Mouse (Mus musculus): ENCODE measurements around the gene Npc1l1. TPM values are rescaled to one million over a fixed set of nuclear protein-coding genes. Genes with fewer than 3 reads are reported as not detected.

The Npc1l1 gene
- polyA plus RNA-seq, 1 experiment from 2014 or later = not detected

DNA sequence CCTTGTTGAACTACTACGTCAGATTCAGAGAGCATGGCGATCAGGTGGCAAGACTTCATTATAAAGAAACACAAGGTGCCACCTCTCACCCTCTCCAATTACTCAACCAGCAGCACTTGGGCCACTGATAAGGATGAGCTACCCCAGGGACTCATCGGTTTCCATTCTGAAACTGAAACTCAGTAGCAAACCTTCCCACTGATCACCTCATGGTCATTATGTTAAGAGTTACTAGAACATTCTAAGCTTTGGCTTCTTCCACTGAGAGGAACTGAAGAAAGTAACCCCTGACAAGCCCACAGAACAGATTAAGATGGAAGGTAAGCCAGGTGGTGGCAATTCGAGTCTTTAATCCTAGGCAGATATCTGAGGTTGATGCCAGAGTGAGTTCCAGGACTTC, 31.5 kb downstream of the Npc1l1 start:
- Histone ChIP-seq H3K27ac (ENCODE audit: low read depth, low read length) (no peak overlapping the region), H3K9ac (ENCODE audit: low read depth, low read length) (no peak overlapping the region), H3K4me3 (ENCODE audit: low read depth, low read length) (peak overlapping the region; percentile 76; the same call in 1 of the 2 replicates), H3K9me3 (ENCODE audit: control insufficient read depth, low read length) (no peaks in the 10 kb centered on the region), H3K36me3 (ENCODE audit: control insufficient read depth, insufficient read depth, low read length) (no peaks in the 10 kb centered on the region), H3K4me1 (replicated peaks; ENCODE audit: control insufficient read depth, insufficient read depth, low read length) (peaks cover 2% of the 10 kb centered on the region; the same call in 1 of the 2 replicates), H3K27me3 (ENCODE audit: control insufficient read depth, insufficient read depth, low read length) (no peaks in the 10 kb centered on the region), H3K4me2 (replicated peaks; ENCODE audit: low read depth, low read length) (peak overlapping the region; percentile 96)
- 94% methylated on average over 4 of the region's 4 CpGs for WGBS
- DNase-seq (ENCODE audit: low spot score) (no peak), ATAC-seq (ENCODE audit: low FRiP score) (no peak)

DNA sequence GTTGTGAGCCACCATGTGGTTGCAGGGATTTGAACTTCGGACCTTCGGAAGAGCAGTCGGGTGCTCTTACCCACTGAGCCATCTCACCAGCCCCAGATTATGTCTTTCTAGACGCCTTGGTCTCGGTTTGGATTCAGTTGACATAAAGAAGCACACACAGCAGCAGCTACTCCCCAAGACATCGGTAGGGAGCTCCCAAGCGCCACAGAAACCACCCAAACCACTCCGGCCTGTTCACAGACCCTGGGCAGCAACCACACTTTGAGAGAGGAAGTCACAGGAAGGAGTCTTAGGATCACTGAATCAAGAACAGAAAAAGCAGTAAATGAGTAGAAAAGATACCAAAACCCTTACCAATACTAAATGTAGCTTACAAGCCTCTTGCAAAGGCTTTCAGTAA, 33.2 kb downstream of the Npc1l1 start:
- H3K4me3 ChIP-seq (ENCODE audit: low read depth, low read length) = no peak overlapping the region
- 90% methylated on average over 8 of the region's 8 CpGs for WGBS
- H3K4me1 ChIP-seq (replicated peaks; ENCODE audit: control insufficient read depth, insufficient read depth, low read length) = peaks cover 2% of the 10 kb centered on the region; the same call in 1 of the 2 replicates
- H3K9me3 ChIP-seq (ENCODE audit: control insufficient read depth, low read length) = no peaks in the 10 kb centered on the region
- no peak overlapping the region for H3K27ac ChIP-seq (ENCODE audit: low read depth, low read length)
- 0 out of 2 replicates have a peak, but pooled peaks cover 3% of the 10 kb centered on the region for H3K36me3 ChIP-seq (ENCODE audit: control insufficient read depth, insufficient read depth, low read length)
- no peaks in the 10 kb centered on the region for H3K27me3 ChIP-seq (ENCODE audit: control insufficient read depth, insufficient read depth, low read length)
- DNase-seq (ENCODE audit: low spot score) (no peak), ATAC-seq (ENCODE audit: low FRiP score) (no peak)
- no peak overlapping the region for H3K9ac ChIP-seq (ENCODE audit: low read depth, low read length)
- H3K4me2 ChIP-seq (replicated peaks; ENCODE audit: low read depth, low read length) = no peak overlapping the region

DNA sequence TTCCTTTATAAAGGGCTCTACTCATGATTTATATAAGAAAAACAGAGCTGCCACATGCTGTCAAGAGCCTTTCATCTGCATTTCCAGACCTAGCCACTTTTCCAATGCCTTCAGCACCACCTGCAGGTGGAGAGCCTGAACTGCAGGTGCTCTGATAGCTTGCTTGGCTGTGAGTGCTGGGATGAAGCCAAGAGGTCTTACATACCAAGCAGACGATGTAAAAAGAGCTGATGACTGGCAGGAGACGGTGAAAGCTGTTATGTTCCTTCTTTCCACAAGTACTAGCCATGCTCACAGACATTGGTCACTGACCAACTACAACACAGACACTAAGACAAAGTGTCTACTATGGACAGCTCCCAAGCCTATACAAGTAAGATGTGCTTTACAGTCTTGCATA, 42.1 kb downstream of the Npc1l1 start:
- H3K4me3 ChIP-seq (ENCODE audit: low read depth, low read length) = no peak overlapping the region
- no peaks in the 10 kb centered on the region for H3K4me1 ChIP-seq (replicated peaks; ENCODE audit: control insufficient read depth, insufficient read depth, low read length)
- no peaks in the 10 kb centered on the region for H3K9me3 ChIP-seq (ENCODE audit: control insufficient read depth, low read length)
- no peak overlapping the region for H3K4me2 ChIP-seq (replicated peaks; ENCODE audit: low read depth, low read length)
- 12% methylated on average over 2 of the region's 2 CpGs for WGBS
- H3K9ac ChIP-seq (ENCODE audit: low read depth, low read length) = no peak overlapping the region
- H3K27ac ChIP-seq (ENCODE audit: low read depth, low read length) = no peak overlapping the region
- 0 out of 2 replicates have a peak, but pooled peaks have one; percentile 47 for ATAC-seq (ENCODE audit: low FRiP score)
- H3K27me3 ChIP-seq (ENCODE audit: control insufficient read depth, insufficient read depth, low read length) = no peaks in the 10 kb centered on the region
- DNase-seq (ENCODE audit: low spot score) = peak; percentile 92
- H3K36me3 ChIP-seq (ENCODE audit: control insufficient read depth, insufficient read depth, low read length) = 0 out of 2 replicates have a peak, but pooled peaks cover under 1% of the 10 kb centered on the region

DNA sequence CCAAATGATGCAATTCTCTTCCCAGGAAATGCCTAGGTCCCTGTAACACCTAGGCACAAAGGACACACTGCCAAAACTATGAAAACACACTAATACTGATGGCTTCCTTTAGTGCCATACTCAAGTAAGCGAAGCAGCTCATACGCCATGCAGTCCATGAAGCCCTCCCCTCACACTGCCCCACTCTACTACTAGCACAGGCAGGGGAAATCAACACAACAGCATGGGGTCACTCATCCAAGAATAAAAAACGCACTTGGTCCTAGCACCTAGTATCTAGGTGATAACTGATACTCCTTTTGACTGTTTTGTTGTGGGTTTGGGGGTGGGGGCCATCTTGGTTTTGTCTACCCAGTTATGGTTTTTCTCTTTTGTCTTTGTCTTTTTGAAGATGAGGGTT, 42.5 kb downstream of the Npc1l1 start:
- DNase-seq (ENCODE audit: low spot score) (no peak), ATAC-seq (ENCODE audit: low FRiP score) (no peak)
- H3K27ac ChIP-seq (ENCODE audit: low read depth, low read length) = no peak overlapping the region
- no peak overlapping the region for H3K4me3 ChIP-seq (ENCODE audit: low read depth, low read length)
- H3K36me3 ChIP-seq (ENCODE audit: control insufficient read depth, insufficient read depth, low read length) = no peaks in the 10 kb centered on the region
- no peak overlapping the region for H3K9ac ChIP-seq (ENCODE audit: low read depth, low read length)
- no peak overlapping the region for H3K4me2 ChIP-seq (replicated peaks; ENCODE audit: low read depth, low read length)
- WGBS = 89% methylated on average over 3 of the region's 3 CpGs
- H3K9me3 ChIP-seq (ENCODE audit: control insufficient read depth, low read length) = no peaks in the 10 kb centered on the region
- H3K27me3 ChIP-seq (ENCODE audit: control insufficient read depth, insufficient read depth, low read length) = no peaks in the 10 kb centered on the region
- no peaks in the 10 kb centered on the region for H3K4me1 ChIP-seq (replicated peaks; ENCODE audit: control insufficient read depth, insufficient read depth, low read length)

DNA sequence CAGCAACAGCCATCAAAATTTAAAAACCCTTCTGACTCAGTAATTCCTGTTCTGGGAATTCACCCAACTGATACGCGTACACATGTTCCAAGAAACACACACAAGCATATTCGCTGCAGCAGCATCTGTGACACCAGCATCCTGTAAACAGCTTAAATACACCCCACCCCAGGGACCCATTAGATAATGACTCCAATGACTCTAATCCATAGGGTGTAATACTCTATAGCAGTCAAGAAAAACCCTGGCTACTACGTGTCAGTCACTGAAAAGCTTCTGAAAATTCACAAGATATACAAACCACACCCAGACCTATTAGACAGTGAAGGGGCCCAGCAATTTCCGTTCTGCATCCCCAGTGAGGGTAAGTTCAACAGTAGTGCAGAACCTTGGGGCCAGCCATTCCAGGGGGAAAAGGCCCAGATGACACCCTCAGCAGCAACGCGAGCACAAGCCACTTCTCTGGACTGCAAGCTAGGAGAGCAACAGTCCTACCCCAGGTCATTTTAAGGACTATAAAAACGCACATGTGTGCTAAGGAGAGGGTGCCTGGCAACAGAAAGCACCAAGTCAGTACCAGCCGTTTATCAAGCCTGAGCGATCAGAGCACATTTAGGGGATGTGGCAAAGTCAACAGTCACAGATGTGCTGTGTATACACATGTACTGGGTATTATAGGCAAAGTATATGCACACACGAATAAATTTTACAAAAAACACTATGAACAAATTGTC, 45.6 kb downstream of the Npc1l1 start:
- Histone ChIP-seq H3K27ac (ENCODE audit: low read depth, low read length) (no peak overlapping the region), H3K4me2 (replicated peaks; ENCODE audit: low read depth, low read length) (no peak overlapping the region), H3K4me3 (ENCODE audit: low read depth, low read length) (no peak overlapping the region), H3K4me1 (replicated peaks; ENCODE audit: control insufficient read depth, insufficient read depth, low read length) (0 out of 2 replicates have a peak, but pooled peaks cover 2% of the 10 kb centered on the region), H3K27me3 (ENCODE audit: control insufficient read depth, insufficient read depth, low read length) (no peaks in the 10 kb centered on the region), H3K9me3 (ENCODE audit: control insufficient read depth, low read length) (no peaks in the 10 kb centered on the region), H3K9ac (ENCODE audit: low read depth, low read length) (no peak overlapping the region), H3K36me3 (ENCODE audit: control insufficient read depth, insufficient read depth, low read length) (no peaks in the 10 kb centered on the region)
- 83% methylated on average over 11 of the region's 11 CpGs for WGBS
- DNase-seq (ENCODE audit: low spot score) (no peak), ATAC-seq (ENCODE audit: low FRiP score) (no peak)

DNA sequence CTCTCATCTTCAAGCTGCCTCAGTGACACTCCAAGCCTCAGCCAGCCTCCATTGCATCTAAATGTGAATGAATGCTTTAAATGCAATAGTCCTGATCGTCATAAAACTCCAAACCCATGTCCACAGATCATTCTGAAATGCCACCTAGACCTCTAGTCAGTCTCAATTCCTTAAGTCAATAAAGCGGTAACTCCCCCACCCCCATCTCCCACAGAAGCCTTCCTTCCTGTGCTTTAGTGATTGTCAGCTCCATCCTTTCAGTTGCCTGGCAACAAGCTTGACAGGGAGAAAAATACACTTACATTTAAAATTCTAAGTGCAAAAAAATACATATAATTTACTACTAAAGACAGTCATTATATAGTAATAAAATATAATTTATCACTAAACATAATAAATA, 46.7 kb downstream of the Npc1l1 start:
- no peak for DNase-seq (ENCODE audit: low spot score)
- Histone ChIP-seq H3K4me1 (replicated peaks; ENCODE audit: control insufficient read depth, insufficient read depth, low read length) (peaks cover 7% of the 10 kb centered on the region; the same call in 1 of the 2 replicates), H3K4me2 (replicated peaks; ENCODE audit: low read depth, low read length) (no peak overlapping the region), H3K36me3 (ENCODE audit: control insufficient read depth, insufficient read depth, low read length) (no peaks in the 10 kb centered on the region), H3K9me3 (ENCODE audit: control insufficient read depth, low read length) (no peaks in the 10 kb centered on the region), H3K27ac (ENCODE audit: low read depth, low read length) (no peak overlapping the region), H3K9ac (ENCODE audit: low read depth, low read length) (no peak overlapping the region), H3K27me3 (ENCODE audit: control insufficient read depth, insufficient read depth, low read length) (no peaks in the 10 kb centered on the region), H3K4me3 (ENCODE audit: low read depth, low read length) (no peak overlapping the region)
- ATAC-seq (ENCODE audit: low FRiP score) = no peak
- WGBS = 74% methylated on average over 2 of the region's 2 CpGs

DNA sequence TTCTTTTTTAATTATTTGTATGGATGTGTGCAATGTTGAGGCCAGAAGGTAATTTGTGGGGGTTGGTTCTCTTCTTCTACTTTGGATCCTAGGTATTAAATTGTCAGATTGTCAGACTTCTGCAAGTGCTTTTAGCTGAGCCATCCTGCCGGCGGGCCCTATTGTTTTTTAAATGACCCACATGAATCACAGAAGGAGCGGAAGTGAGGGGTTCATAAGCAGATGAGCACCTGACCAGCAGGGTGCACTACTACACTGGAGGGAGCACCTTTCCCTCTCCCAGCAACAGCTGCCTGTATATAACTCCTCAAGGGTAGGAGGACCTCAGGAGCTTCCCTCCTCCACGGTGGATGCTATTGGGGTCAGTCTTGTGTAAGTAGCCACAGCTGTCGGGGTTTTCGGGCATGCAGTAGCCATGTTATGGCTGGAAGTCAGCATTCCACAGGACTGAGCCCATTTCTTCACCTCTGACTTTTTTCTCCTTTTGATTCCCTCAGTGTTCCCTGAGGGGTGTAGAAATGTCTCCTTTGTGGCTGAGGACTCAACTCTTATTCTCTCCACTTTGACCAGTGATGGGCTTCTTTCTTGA, 49.0 kb downstream of the Npc1l1 start:
- H3K36me3 ChIP-seq (ENCODE audit: control insufficient read depth, insufficient read depth, low read length) = no peaks in the 10 kb centered on the region
- DNase-seq (ENCODE audit: low spot score) = no peak
- ATAC-seq (ENCODE audit: low FRiP score) = no peak
- H3K9me3 ChIP-seq (ENCODE audit: control insufficient read depth, low read length) = no peaks in the 10 kb centered on the region
- H3K27ac ChIP-seq (ENCODE audit: low read depth, low read length) = no peak overlapping the region
- H3K4me1 ChIP-seq (replicated peaks; ENCODE audit: control insufficient read depth, insufficient read depth, low read length) = peaks cover 7% of the 10 kb centered on the region; the same call in 1 of the 2 replicates
- no peak overlapping the region for H3K4me2 ChIP-seq (replicated peaks; ENCODE audit: low read depth, low read length)
- H3K4me3 ChIP-seq (ENCODE audit: low read depth, low read length) = no peak overlapping the region
- no peaks in the 10 kb centered on the region for H3K27me3 ChIP-seq (ENCODE audit: control insufficient read depth, insufficient read depth, low read length)
- 47% methylated on average over 6 of the region's 6 CpGs for WGBS
- no peak overlapping the region for H3K9ac ChIP-seq (ENCODE audit: low read depth, low read length)

DNA sequence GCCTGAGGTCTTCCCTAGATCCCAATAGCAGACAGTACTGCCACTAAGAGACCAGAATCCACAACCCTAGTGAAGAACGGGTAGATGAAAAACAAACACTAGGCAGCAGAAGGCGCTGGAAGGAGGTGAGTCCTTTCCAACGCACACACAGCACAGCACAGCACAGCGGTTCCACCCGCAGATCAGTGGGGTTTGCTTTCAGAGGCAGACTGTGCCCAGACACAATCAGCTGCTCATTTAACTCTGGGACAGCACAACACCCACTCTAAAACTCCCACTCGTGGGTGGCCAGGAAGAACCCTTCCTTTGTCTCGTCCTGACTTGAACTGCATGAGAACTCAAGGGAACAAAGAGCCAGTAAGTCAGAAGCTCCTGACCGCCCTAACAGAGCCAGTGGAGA, 50.7 kb downstream of the Npc1l1 start:
- Histone ChIP-seq H3K4me3 (ENCODE audit: low read depth, low read length) (no peak overlapping the region), H3K27me3 (ENCODE audit: control insufficient read depth, insufficient read depth, low read length) (no peaks in the 10 kb centered on the region), H3K27ac (ENCODE audit: low read depth, low read length) (no peak overlapping the region), H3K4me2 (replicated peaks; ENCODE audit: low read depth, low read length) (no peak overlapping the region), H3K4me1 (replicated peaks; ENCODE audit: control insufficient read depth, insufficient read depth, low read length) (peaks cover 7% of the 10 kb centered on the region; the same call in 1 of the 2 replicates), H3K9ac (ENCODE audit: low read depth, low read length) (no peak overlapping the region), H3K9me3 (ENCODE audit: control insufficient read depth, low read length) (no peaks in the 10 kb centered on the region), H3K36me3 (ENCODE audit: control insufficient read depth, insufficient read depth, low read length) (no peaks in the 10 kb centered on the region)
- 19% methylated on average over 8 of the region's 8 CpGs for WGBS
- ATAC-seq (ENCODE audit: low FRiP score) = no peak
- DNase-seq (ENCODE audit: low spot score) = peak; percentile 15

Data from hindbrain, embryonic 11.5 days (tissue).